Mouse (Mus musculus) MEL (cell line): ENCODE measurements around the gene Rab11a. TPM values are rescaled to one million over a fixed set of nuclear protein-coding genes. Genes with fewer than 3 reads are reported as not detected.

ENCODE experiments used
- DNase-seq: peaks from one replicate; pipeline ENCODE4 v3.0.0; 2011; ENCODE audit warnings: low read depth, low spot score
- H3K27ac ChIP-seq: 2 replicates; pipeline ENCODE4 v1.5.1; 2012; ENCODE audit warnings: low read depth, mild to moderate bottlenecking, control low read depth, low read length, moderate library complexity; ENCODE audit not compliant: control insufficient read depth
- H3K27me3 ChIP-seq, 2 experiments: fragments of 150-350 bp in 1 of 2; sonication (generic) in 1 of 2; 2 replicates each; pipeline ENCODE4 v1.6.1; 2012; ENCODE audit warnings: low read length in 2 of 2, mild to moderate bottlenecking in 2 of 2, improper control_type of control experiment in 1 of 2, moderate library complexity in 1 of 2; ENCODE audit not compliant: insufficient read depth in 2 of 2, control insufficient read depth in 1 of 2
- H3K36me3 ChIP-seq, 2 experiments: 2 replicates each; pipeline ENCODE4 v1.6.1; 2012 to 2014; ENCODE audit warnings: low read length in 2 of 2, improper control_type of control experiment in 1 of 2, inconsistent platforms in 1 of 2, mild to moderate bottlenecking in 1 of 2; ENCODE audit not compliant: insufficient read depth in 2 of 2, control insufficient read depth in 1 of 2
- H3K4me1 ChIP-seq, 2 experiments: fragments of 150-350 bp in 1 of 2; sonication (generic) in 1 of 2; 2 replicates each; pipeline ENCODE4 v1.6.1; 2012; ENCODE audit warnings: low read length in 2 of 2, improper control_type of control experiment in 1 of 2, mild to moderate bottlenecking in 1 of 2; ENCODE audit not compliant: insufficient read depth in 2 of 2, control insufficient read depth in 1 of 2
- H3K4me3 ChIP-seq, 2 experiments: fragments of 150-350 bp in 1 of 2; sonication (generic) in 1 of 2; 2 replicates each; pipeline ENCODE4 v1.5.1; 2012; ENCODE audit warnings: low read depth in 2 of 2, low read length in 2 of 2, mild to moderate bottlenecking in 2 of 2, moderate library complexity in 2 of 2, control low read depth in 1 of 2, improper control_type of control experiment in 1 of 2; ENCODE audit not compliant: control insufficient read depth in 1 of 2, insufficient read depth in 1 of 2
- H3K79me2 ChIP-seq: 2 replicates; pipeline ENCODE4 v1.6.1; 2012; ENCODE audit warnings: mild to moderate bottlenecking, low read length, moderate library complexity; ENCODE audit not compliant: control insufficient read depth, poor library complexity, insufficient read depth
- H3K9ac ChIP-seq: 2 replicates; pipeline ENCODE4 v1.6.1; 2012; ENCODE audit warnings: low read depth, mild to moderate bottlenecking, control low read depth, low read length, moderate library complexity; ENCODE audit not compliant: control insufficient read depth, poor library complexity, severe bottlenecking
- H3K9me3 ChIP-seq: fragments of 150-350 bp; sonication (generic); replicated peaks from 2 replicates; pipeline ENCODE4 v1.6.1; 2012; ENCODE audit warnings: mild to moderate bottlenecking, low read length, improper control_type of control experiment, moderate library complexity; ENCODE audit not compliant: insufficient read depth
- BHLHE40 ChIP-seq: IDR thresholded peaks from 2 replicates; pipeline ENCODE4 v1.6.1; 2012; ENCODE audit warnings: low read depth, mild to moderate bottlenecking, inconsistent platforms, low read length, improper control_type of control experiment, borderline replicate concordance
- CHD1 ChIP-seq: IDR thresholded peaks from 2 replicates; pipeline ENCODE4 v1.6.1; 2012; ENCODE audit warnings: low read depth, mild to moderate bottlenecking, inconsistent platforms, low read length, improper control_type of control experiment
- CHD2 ChIP-seq: IDR thresholded peaks from 2 replicates; pipeline ENCODE4 v1.6.1; 2011; ENCODE audit warnings: low read length, improper control_type of control experiment
- EP300 ChIP-seq, 2 experiments: IDR thresholded peaks; 2 replicates each; pipeline ENCODE4 v1.6.1; 2011; ENCODE audit warnings: improper control_type of control experiment in 2 of 2, low read length in 2 of 2, low read depth in 1 of 2, mild to moderate bottlenecking in 1 of 2
- JUND ChIP-seq: IDR thresholded peaks from 2 replicates; pipeline ENCODE4 v1.6.1; 2011; ENCODE audit warnings: low read depth, mild to moderate bottlenecking, improper control_type of control experiment, low read length
- MAFK ChIP-seq: IDR thresholded peaks from 2 replicates; pipeline ENCODE4 v1.6.1; 2011; ENCODE audit warnings: low read depth, mild to moderate bottlenecking, low read length, improper control_type of control experiment, borderline replicate concordance
- MAX ChIP-seq: IDR thresholded peaks from 2 replicates; pipeline ENCODE4 v1.6.1; 2011; ENCODE audit warnings: low read length, improper control_type of control experiment
- MXI1 ChIP-seq: IDR thresholded peaks from 2 replicates; pipeline ENCODE4 v1.6.1; 2011; ENCODE audit warnings: mild to moderate bottlenecking, low read depth, low read length, improper control_type of control experiment
- NELFE ChIP-seq: IDR thresholded peaks from 2 replicates; pipeline ENCODE4 v1.6.1; 2011; ENCODE audit warnings: low read depth, low read length, improper control_type of control experiment
- NRF1 ChIP-seq: IDR thresholded peaks from 2 replicates; pipeline ENCODE4 v1.6.1; 2014; ENCODE audit warnings: low read depth, mild to moderate bottlenecking, inconsistent platforms, low read length, improper control_type of control experiment, moderate library complexity; ENCODE audit not compliant: poor library complexity, insufficient read depth, severe bottlenecking
- POLR2A ChIP-seq, 2 experiments: IDR thresholded peaks; 2 replicates each; pipeline ENCODE4 v1.6.1; 2011 to 2012; ENCODE audit warnings: low read length in 2 of 2, mild to moderate bottlenecking in 2 of 2, control low read depth in 1 of 2, improper control_type of control experiment in 1 of 2, low read depth in 1 of 2, moderate library complexity in 1 of 2; ENCODE audit not compliant: control insufficient read depth in 1 of 2, insufficient read depth in 1 of 2, poor library complexity in 1 of 2
- RAD21 ChIP-seq: IDR thresholded peaks from 2 replicates; pipeline ENCODE4 v1.6.1; 2011; ENCODE audit warnings: mild to moderate bottlenecking, low read depth, low read length, improper control_type of control experiment
- SIN3A ChIP-seq: IDR thresholded peaks from 2 replicates; pipeline ENCODE4 v1.6.1; 2012; ENCODE audit warnings: low read length, improper control_type of control experiment, inconsistent platforms
- SMC3 ChIP-seq: IDR thresholded peaks from 2 replicates; pipeline ENCODE4 v1.6.1; 2011; ENCODE audit warnings: low read depth, low read length, improper control_type of control experiment
- TCF12 ChIP-seq: IDR thresholded peaks from 2 replicates; pipeline ENCODE4 v1.6.1; 2014; ENCODE audit warnings: low read depth, mild to moderate bottlenecking, inconsistent platforms, low read length, improper control_type of control experiment, moderate library complexity
- UBTF ChIP-seq: IDR thresholded peaks from 2 replicates; pipeline ENCODE4 v1.6.1; 2012; ENCODE audit warnings: low read depth, mild to moderate bottlenecking, inconsistent platforms, low read length, improper control_type of control experiment, moderate library complexity, borderline replicate concordance; ENCODE audit not compliant: insufficient read depth
- ZKSCAN1 ChIP-seq: IDR thresholded peaks from 2 replicates; pipeline ENCODE4 v1.6.1; 2012; ENCODE audit warnings: low read depth, mild to moderate bottlenecking, inconsistent platforms, low read length, improper control_type of control experiment, moderate library complexity
- ZNF384 ChIP-seq: IDR thresholded peaks from 2 replicates; pipeline ENCODE4 v1.6.1; 2012; ENCODE audit warnings: low read depth, mild to moderate bottlenecking, inconsistent platforms, low read length, improper control_type of control experiment
- polyA plus RNA-seq, 2 experiments: library from polyadenylated mRNA; stranded (reverse) in 1 of 2; unstranded in 1 of 2; fragments of >175 nt in 1 of 2; fragments of >200 nt in 1 of 2; gene quantifications; 2 replicates each; pipeline versions ENCODE4 v1.2.1 to v1.2.4; 2012; ENCODE audit warnings: low replicate concordance in 2 of 2, low read depth in 1 of 2; ENCODE audit not compliant: insufficient read length in 2 of 2, insufficient read depth in 1 of 2, missing spikeins in 1 of 2
- total RNA-seq: library from RNA; depleted of rRNA; stranded (reverse); fragments of 300-350 nt; gene quantifications from 2 replicates; pipeline ENCODE4 v1.2.3, GENCODE M21; 2012

Rab11a gene
- total and polyA plus RNA-seq, 3 experiments: 93.7 to 212 TPM; not detected in 1

DNA sequence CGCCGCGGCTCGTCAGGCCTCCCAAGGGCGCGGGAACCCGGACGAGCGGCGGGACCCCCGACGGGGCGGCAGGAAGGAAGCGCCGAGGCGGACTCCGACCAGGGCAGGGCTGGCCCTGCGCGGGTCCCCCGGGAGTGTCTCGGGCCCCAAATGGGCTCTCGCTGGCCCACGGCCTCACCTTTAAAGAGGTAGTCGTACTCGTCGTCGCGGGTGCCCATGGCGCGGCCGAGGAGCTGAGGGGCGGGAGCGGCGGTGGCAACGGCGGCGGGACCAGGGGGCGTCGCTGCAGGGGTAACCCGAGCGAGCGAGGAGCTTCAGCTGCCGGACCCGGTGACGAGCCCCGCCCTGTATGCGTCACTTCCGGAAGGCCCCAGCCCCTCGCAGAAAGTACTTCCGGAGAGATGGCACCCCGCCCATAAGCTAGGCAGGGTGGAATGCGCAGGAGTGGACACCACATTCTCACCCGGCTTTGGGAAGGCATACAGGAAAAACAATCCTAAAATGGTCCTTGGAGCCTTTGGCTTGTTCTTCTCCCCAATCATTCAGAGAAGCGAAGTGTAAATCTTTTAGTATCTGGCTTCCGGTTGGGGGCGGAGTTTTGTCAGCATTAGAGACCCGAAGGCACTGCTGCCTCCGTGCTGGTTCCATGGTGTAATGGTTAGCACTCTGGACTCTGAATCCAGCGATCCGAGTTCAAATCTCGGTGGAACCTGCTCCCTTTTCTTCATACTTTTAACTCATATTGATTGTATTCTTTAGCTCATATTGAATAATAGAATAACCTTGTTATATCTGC is at the start of gene Rab11a (continued):
- TF ChIP-seq NRF1 (peak; percentile 39; the same call in 1 of the 2 replicates), BHLHE40 (no peak), JUND (no peak), MAX (no peak)
- TF ChIP-seq, all 39 proteins: peak for 13

DNA sequence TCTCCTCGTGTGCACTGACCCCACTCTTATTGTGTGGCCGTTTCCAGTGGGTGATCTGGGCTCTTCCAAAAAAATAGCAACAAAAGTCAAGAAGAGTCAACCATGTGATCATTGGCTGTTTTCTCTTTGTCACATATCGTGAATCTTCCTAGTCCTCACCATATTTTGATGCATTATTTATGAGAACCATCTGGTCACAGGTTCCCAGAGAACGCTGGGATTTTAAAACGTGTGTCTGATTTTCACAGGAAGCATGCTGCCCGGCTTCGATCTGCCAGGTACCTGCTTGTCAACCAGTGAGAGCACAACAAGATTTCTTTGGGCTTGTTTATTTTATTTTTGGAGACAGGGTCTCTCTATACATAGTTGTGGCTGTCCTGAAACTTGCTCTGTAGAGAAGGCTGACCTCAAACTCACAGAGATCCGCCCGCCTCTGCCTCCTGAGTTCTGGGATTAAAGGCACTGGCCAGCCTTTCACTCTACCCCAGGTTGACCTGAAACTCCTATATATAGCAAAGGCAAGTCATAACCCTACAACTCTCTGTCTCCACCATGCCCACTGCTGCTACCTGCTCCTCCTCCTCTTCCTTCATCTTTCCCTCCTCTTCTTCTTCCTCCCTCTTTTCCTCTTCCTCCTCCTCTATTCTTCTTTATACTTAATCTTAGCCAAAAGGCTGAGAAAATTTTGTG is 48.8 kb upstream of the Rab11a start:
- Histone ChIP-seq H3K36me3 (peaks cover 0 to 21% of the 10 kb centered on the region in 2 experiments; a peak in 2 of 4 replicates), H3K27ac (no peak overlapping the region), H3K9ac (no peak overlapping the region), H3K27me3 (no peaks in the 10 kb centered on the region), H3K4me3 (no peak overlapping the region), H3K4me1 (peaks cover 13 to 14% of the 10 kb centered on the region in 2 experiments), H3K9me3 (no peaks in the 10 kb centered on the region), H3K79me2 (no peaks in the 10 kb centered on the region; the same call in 1 of the 2 replicates)
- DNase-seq: no peak
- TF ChIP-seq RAD21 (no peak), POLR2A (IDR thresholded peaks at IDR 0.05; ENCODE audit: control insufficient read depth in 1 of 2, insufficient read depth in 1 of 2, low read depth in 1 of 2, low read length in 2 of 2, poor library complexity in 1 of 2) (no peak), SIN3A (no peak), CHD2 (no peak), MXI1 (no peak), EP300 (IDR thresholded peaks at IDR 0.05; ENCODE audit: low read depth in 1 of 2, low read length in 2 of 2) (no peak), CHD1 (no peak), MAX (no peak), MAFK (no peak), UBTF (no peak), TCF12 (no peak), ZKSCAN1 (no peak), ZNF384 (no peak), SMC3 (no peak), NELFE (no peak)
